Mouse (Mus musculus): Measurements from ENCODE around the gene 1700123L14Rik. TPM values are rescaled to one million over a fixed set of nuclear protein-coding genes. Genes with fewer than 3 reads are reported as not detected.

Gene 1700123L14Rik
- total and polyA plus RNA-seq, 3 experiments: not detected

GRCm38 (mm10) chr6:96186517-96186916 lies 20.5 kb upstream of the 1700123L14Rik start:
- Histone ChIP-seq H3K4me1 (ENCODE audit: control insufficient read depth in 1 of 2, insufficient read depth in 2 of 2) (no peaks in the 10 kb centered on the region), H3K36me3 (replicated peaks in 1 of 2; ENCODE audit: control insufficient read depth in 1 of 2, insufficient read depth in 1 of 2, low read length in 1 of 2) (no peaks in the 10 kb centered on the region), H3K9me3 (replicated peaks; ENCODE audit: low read length) (no peaks in the 10 kb centered on the region), H3K79me2 (replicated peaks; ENCODE audit: control insufficient read depth, extremely low read depth, insufficient read depth, poor library complexity, severe bottlenecking) (no peaks in the 10 kb centered on the region), H3K9ac (ENCODE audit: insufficient read depth, low read depth) (no peak overlapping the region), H3K27me3 (replicated peaks) (no peaks in the 10 kb centered on the region), H3K4me2 (ENCODE audit: insufficient read depth, low read depth, poor library complexity, severe bottlenecking) (no peak overlapping the region), H3K4me3 (replicated peaks in 1 of 3; ENCODE audit: low read depth in 2 of 3, low read length in 2 of 3, poor library complexity in 1 of 3) (no peak overlapping the region), H3K27ac (ENCODE audit: insufficient read depth, low read depth) (no peak overlapping the region)
- in situ Hi-C loops (cut with MboI; ENCODE audit: low pct_ligation_motif_present, low pct_unique_long_range_greater_than_20kb, low sequenced_read_pairs) (no loop called here), dilution Hi-C loops (cut with MboI; ENCODE audit: extremely low pct_ligation_motif_present, extremely low pct_unique_long_range_greater_than_20kb, low sequenced_read_pairs) (no loop called here)
- no peak for TF ChIP-seq CHD2 (IDR thresholded peaks at IDR 0.05; ENCODE audit: low read length)
- TF ChIP-seq BHLHE40 (IDR thresholded peaks at IDR 0.05; ENCODE audit: low read depth, low read length): no peak
- no peak for TF ChIP-seq ETS1 (conservative IDR thresholded peaks at IDR 0.05; ENCODE audit: low read depth, low read length)
- no peak for TF ChIP-seq POLR2A (IDR thresholded peaks at IDR 0.05; ENCODE audit: low read depth, low read length)
- TF ChIP-seq ZMIZ1 (IDR thresholded peaks at IDR 0.05; ENCODE audit: low read depth, low read length): no peak
- no peak for TF ChIP-seq UBTF (IDR thresholded peaks at IDR 0.05; ENCODE audit: low read depth, low read length)
- DNase-seq (ENCODE audit: extremely low read depth): no peak

- dilution Hi-C loops (cut with MboI; ENCODE audit: extremely low pct_ligation_motif_present, extremely low pct_unique_long_range_greater_than_20kb, low sequenced_read_pairs) (no loop called here), in situ Hi-C loops (cut with MboI; ENCODE audit: low pct_ligation_motif_present, low pct_unique_long_range_greater_than_20kb, low sequenced_read_pairs) (no loop called here)
- no peaks in the 10 kb centered on the region for H3K36me3 ChIP-seq (replicated peaks in 1 of 2; ENCODE audit: control insufficient read depth in 1 of 2, insufficient read depth in 1 of 2, low read length in 1 of 2)
- peaks cover 2% of the 10 kb centered on the region for H3K9me3 ChIP-seq (replicated peaks; ENCODE audit: low read length)
- H3K27me3 ChIP-seq (replicated peaks): no peaks in the 10 kb centered on the region
- H3K4me3 ChIP-seq (replicated peaks in 1 of 3; ENCODE audit: low read depth in 2 of 3, low read length in 2 of 3, poor library complexity in 1 of 3): no peak overlapping the region
- no peaks in the 10 kb centered on the region for H3K4me1 ChIP-seq (ENCODE audit: control insufficient read depth in 1 of 2, insufficient read depth in 2 of 2)
- DNase-seq (ENCODE audit: extremely low read depth): no peak
- no peak overlapping the region for H3K27ac ChIP-seq (ENCODE audit: insufficient read depth, low read depth)
- no peak overlapping the region for H3K9ac ChIP-seq (ENCODE audit: insufficient read depth, low read depth)
- H3K79me2 ChIP-seq (replicated peaks; ENCODE audit: control insufficient read depth, extremely low read depth, insufficient read depth, poor library complexity, severe bottlenecking): no peaks in the 10 kb centered on the region
- TF ChIP-seq PAX5 (IDR thresholded peaks at IDR 0.05; ENCODE audit: low read length) (no peak), MAFK (IDR thresholded peaks at IDR 0.05; ENCODE audit: insufficient replicate concordance, low read length) (no peak), ZNF384 (IDR thresholded peaks at IDR 0.05; ENCODE audit: low read depth, low read length) (no peak), GABPA (IDR thresholded peaks at IDR 0.05; ENCODE audit: insufficient replicate concordance, low read depth, low read length) (no peak), E2F4 (IDR thresholded peaks at IDR 0.05; ENCODE audit: insufficient replicate concordance, low read depth, low read length) (no peak), USF1 (IDR thresholded peaks at IDR 0.05; ENCODE audit: low read depth, low read length) (no peak), MAX (IDR thresholded peaks at IDR 0.05; ENCODE audit: low read length) (no peak), POLR2A (IDR thresholded peaks at IDR 0.05; ENCODE audit: low read depth, low read length) (no peak), MXI1 (IDR thresholded peaks at IDR 0.05; ENCODE audit: low read depth, low read length) (no peak), ZC3H11A (IDR thresholded peaks at IDR 0.05; ENCODE audit: low read depth, low read length) (no peak)
- no peak overlapping the region for H3K4me2 ChIP-seq (ENCODE audit: insufficient read depth, low read depth, poor library complexity, severe bottlenecking)
Measured at GRCm38 (mm10) chr6:96183392-96183791, 17.3 kb upstream of the 1700123L14Rik start.

GRCm38 (mm10) chr6:96178530-96178929 lies 12.5 kb upstream of the 1700123L14Rik start:
- Histone ChIP-seq H3K9ac (ENCODE audit: insufficient read depth, low read depth) (no peak overlapping the region), H3K27ac (ENCODE audit: insufficient read depth, low read depth) (no peak overlapping the region), H3K4me3 (replicated peaks in 1 of 3; ENCODE audit: low read depth in 2 of 3, low read length in 2 of 3, poor library complexity in 1 of 3) (no peak overlapping the region), H3K9me3 (replicated peaks; ENCODE audit: low read length) (peaks cover 2% of the 10 kb centered on the region), H3K4me2 (ENCODE audit: insufficient read depth, low read depth, poor library complexity, severe bottlenecking) (no peak overlapping the region), H3K4me1 (ENCODE audit: control insufficient read depth in 1 of 2, insufficient read depth in 2 of 2) (no peaks in the 10 kb centered on the region), H3K27me3 (replicated peaks) (no peaks in the 10 kb centered on the region), H3K79me2 (replicated peaks; ENCODE audit: control insufficient read depth, extremely low read depth, insufficient read depth, poor library complexity, severe bottlenecking) (no peaks in the 10 kb centered on the region), H3K36me3 (replicated peaks in 1 of 2; ENCODE audit: control insufficient read depth in 1 of 2, insufficient read depth in 1 of 2, low read length in 1 of 2) (no peaks in the 10 kb centered on the region)
- in situ Hi-C loops (cut with MboI; ENCODE audit: low pct_ligation_motif_present, low pct_unique_long_range_greater_than_20kb, low sequenced_read_pairs) (no loop called here), dilution Hi-C loops (cut with MboI; ENCODE audit: extremely low pct_ligation_motif_present, extremely low pct_unique_long_range_greater_than_20kb, low sequenced_read_pairs) (no loop called here)
- no peak for DNase-seq (ENCODE audit: extremely low read depth)
- TF ChIP-seq POLR2AphosphoS2 (IDR thresholded peaks at IDR 0.05; ENCODE audit: low read depth, low read length) (no peak), RAD21 (IDR thresholded peaks at IDR 0.05; ENCODE audit: low read depth, low read length) (no peak), USF2 (conservative IDR thresholded peaks at IDR 0.05; ENCODE audit: low read depth, low read length) (no peak), KAT2A (IDR thresholded peaks at IDR 0.05; ENCODE audit: insufficient replicate concordance, low read length) (no peak), CHD1 (IDR thresholded peaks at IDR 0.05; ENCODE audit: low read depth, low read length) (no peak), ZC3H11A (IDR thresholded peaks at IDR 0.05; ENCODE audit: low read depth, low read length) (no peak), TCF12 (IDR thresholded peaks at IDR 0.05; ENCODE audit: low read depth, low read length) (no peak), CTCF (conservative IDR thresholded peaks at IDR 0.05 in 1 of 2, IDR thresholded peaks at IDR 0.05 in 1 of 2; ENCODE audit: low read depth in 2 of 2, low read length in 2 of 2) (no peak), ELF1 (IDR thresholded peaks at IDR 0.05; ENCODE audit: low read depth, low read length) (no peak), MAFK (IDR thresholded peaks at IDR 0.05; ENCODE audit: insufficient replicate concordance, low read length) (no peak), IRF4 (IDR thresholded peaks at IDR 0.05; ENCODE audit: low read depth, low read length) (no peak), JUN (IDR thresholded peaks at IDR 0.05; ENCODE audit: insufficient read depth, low read depth, low read length) (no peak), SIN3A (IDR thresholded peaks at IDR 0.05; ENCODE audit: low read length) (no peak), POLR2A (IDR thresholded peaks at IDR 0.05; ENCODE audit: low read depth, low read length) (no peak), HCFC1 (IDR thresholded peaks at IDR 0.05; ENCODE audit: low read depth, low read length) (no peak), MAX (IDR thresholded peaks at IDR 0.05; ENCODE audit: low read length) (no peak), E2F4 (IDR thresholded peaks at IDR 0.05; ENCODE audit: insufficient replicate concordance, low read depth, low read length) (no peak), CHD2 (IDR thresholded peaks at IDR 0.05; ENCODE audit: low read length) (no peak)

Data from CH12.LX (cell line).